Mouse (Mus musculus) heart, embryonic 15.5 days (tissue): Measurements from ENCODE around the gene Cisd3. TPM values are rescaled to one million over a fixed set of nuclear protein-coding genes. Genes with fewer than 3 reads are reported as not detected.
"Not testable (repeated sequence)": the region's sequence is repeated elsewhere in the genome, so short reads cannot be mapped to it uniquely, and the experiment has no call there.

Experiments
- ATAC-seq: fragments of 200-750 bp; cut with Nextera tagmentation; replicated peaks from 2 replicates; pipeline ENCODE4 v1.8.0; 2017; ENCODE audit warnings: low read depth, moderate TSS enrichment; ENCODE audit not compliant: insufficient number of reproducible peaks, insufficient read depth, low FRiP score
- H3K27ac ChIP-seq: fragments of 300-500 bp; sonication (generic); 2 replicates; pipeline ENCODE4 v1.5.1; 2015; ENCODE audit warnings: mild to moderate bottlenecking, inconsistent platforms
- H3K27me3 ChIP-seq: fragments of 300-500 bp; sonication (generic); 2 replicates; pipeline ENCODE4 v1.6.1; 2015; ENCODE audit warnings: inconsistent platforms
- H3K36me3 ChIP-seq: fragments of 300-500 bp; sonication (generic); 2 replicates; pipeline ENCODE4 v1.6.1; 2015; ENCODE audit warnings: mild to moderate bottlenecking, inconsistent platforms
- H3K4me1 ChIP-seq: fragments of 300-500 bp; sonication (generic); replicated peaks from 2 replicates; pipeline ENCODE4 v1.6.1; 2015; ENCODE audit warnings: inconsistent platforms
- H3K4me2 ChIP-seq: fragments of 300-500 bp; sonication (generic); 2 replicates; pipeline ENCODE4 v1.6.1; 2015; ENCODE audit warnings: inconsistent platforms, mild to moderate bottlenecking, moderate library complexity
- H3K4me3 ChIP-seq: fragments of 300-500 bp; sonication (generic); 2 replicates; pipeline ENCODE4 v1.5.1; 2015; ENCODE audit warnings: mild to moderate bottlenecking, inconsistent platforms
- H3K9ac ChIP-seq: fragments of 300-500 bp; sonication (generic); 2 replicates; pipeline ENCODE4 v1.6.1; 2015; ENCODE audit warnings: mild to moderate bottlenecking, inconsistent platforms
- H3K9me3 ChIP-seq: fragments of 300-500 bp; sonication (generic); replicated peaks from 2 replicates; pipeline ENCODE4 v1.6.1; 2016; ENCODE audit warnings: inconsistent platforms
- WGBS: fragments of 180-500 bp; shearing (Covaris S2); methylation state at CpG from one replicate; pipeline ENCODE4 v1.1.7; 2015; ENCODE audit warnings: mixed read lengths; 5-methylcytosine and 5-hydroxymethylcytosine counted together
- polyA plus RNA-seq: library from polyadenylated mRNA; unstranded; fragments of >200 nt; fragmentation: Nextera tagmentation; extraction: Ambion mirVana; gene quantifications from 2 replicates; pipeline ENCODE4 v1.2.1, GENCODE M21; 2015

The Cisd3 gene
- polyA plus RNA-seq, 1 experiment from 2014 or later = 69.4 TPM

DNA sequence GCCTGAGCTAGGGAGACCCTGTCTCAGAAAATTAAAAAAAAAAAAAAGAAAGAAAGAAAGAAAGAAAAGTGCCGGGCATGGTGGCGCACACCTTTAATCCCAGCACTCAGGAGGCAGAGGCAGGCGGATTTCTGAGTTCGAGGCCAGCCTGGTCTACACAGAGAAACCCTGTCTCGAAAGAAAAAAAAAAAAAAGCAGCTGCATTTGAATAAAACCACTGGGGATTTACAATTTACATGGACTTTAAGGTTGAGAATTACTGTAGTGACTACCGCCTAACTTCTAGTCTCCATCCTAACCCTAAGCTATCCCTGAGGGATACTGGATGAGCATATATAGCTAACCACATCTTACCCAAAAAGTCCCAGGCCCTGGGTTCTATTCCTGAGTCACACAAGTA is 27.7 kb upstream of the Cisd3 start:
- not testable (repeated sequence) for H3K4me2 ChIP-seq, ATAC-seq, H3K27ac ChIP-seq, H3K36me3 ChIP-seq, H3K9ac ChIP-seq, H3K4me3 ChIP-seq, H3K9me3 ChIP-seq, H3K27me3 ChIP-seq
- H3K4me1 ChIP-seq = peaks cover 52% of the 10 kb centered on the region
- WGBS = 88% methylated on average over 6 of the region's 6 CpGs

DNA sequence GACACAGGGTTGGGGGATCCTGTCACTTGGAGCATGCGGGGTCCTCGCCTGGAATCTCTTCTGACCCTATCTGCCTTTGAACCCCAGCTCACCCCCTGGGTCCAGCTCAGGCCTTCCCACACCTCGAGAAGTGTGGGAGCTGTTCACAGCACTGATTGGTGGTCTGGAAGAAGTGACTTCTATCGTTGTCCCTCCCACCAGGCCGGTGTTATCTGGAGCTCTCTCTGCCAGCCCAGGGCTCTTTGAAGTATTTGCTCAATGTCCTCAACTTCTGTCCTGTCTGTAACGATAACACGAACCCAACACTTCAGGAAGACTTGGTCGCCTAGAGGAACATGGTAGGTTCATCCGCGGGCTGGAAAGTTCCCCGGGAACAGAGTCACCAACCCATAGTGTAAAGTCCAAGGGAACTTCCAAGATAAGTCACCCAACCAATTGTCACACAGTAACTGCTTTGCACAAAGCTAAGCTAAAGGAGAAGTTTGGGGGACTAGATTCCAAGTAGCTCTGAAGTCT is 26.8 kb upstream of the Cisd3 start:
- Histone ChIP-seq H3K9ac (0 out of 2 replicates have a peak overlapping the region, but pooled peaks have one; percentile 93), H3K4me1 (peaks cover 52% of the 10 kb centered on the region), H3K36me3 (no peaks in the 10 kb centered on the region), H3K4me2 (peak overlapping the region; percentile 73), H3K9me3 (no peaks in the 10 kb centered on the region), H3K27me3 (no peaks in the 10 kb centered on the region), H3K27ac (peak overlapping the region; percentile 89), H3K4me3 (peak overlapping the region; percentile 82)
- ATAC-seq = no peak
- WGBS = 34% methylated on average over 11 of the region's 11 CpGs

DNA sequence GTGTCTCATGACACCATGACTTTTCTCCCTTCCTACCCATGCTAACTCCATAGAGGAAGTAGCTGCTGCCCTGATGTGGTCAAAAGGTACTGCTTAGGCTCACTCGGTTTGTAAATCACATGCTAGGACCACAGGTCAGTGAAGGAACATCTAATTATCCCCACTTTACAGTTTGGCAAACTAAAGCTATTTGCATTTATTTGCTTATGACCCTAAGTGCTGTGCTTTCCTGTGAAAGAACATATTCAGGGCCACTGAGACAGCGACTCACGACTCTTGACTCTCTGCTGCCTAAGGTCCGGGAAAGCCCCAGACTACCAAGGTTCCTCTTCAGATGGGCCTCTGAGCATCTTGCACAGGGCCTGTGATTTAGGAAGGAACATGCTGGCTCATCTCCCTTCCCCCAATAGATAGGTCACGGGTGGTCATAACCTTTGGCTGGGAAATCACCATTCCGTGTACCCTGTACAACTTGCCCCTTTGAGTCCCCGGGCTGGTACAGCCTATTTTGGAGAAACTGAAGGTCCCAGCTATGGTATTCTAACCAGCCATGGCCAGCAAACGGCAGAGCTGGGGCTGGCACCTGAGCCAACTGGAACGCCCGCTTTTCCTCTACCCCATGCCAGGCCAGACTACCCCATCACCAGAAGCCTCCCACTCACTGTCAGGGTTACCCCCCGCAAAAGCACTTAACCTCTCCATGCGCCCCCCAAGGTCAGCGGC is 26.2 kb upstream of the Cisd3 start:
- peaks cover 56% of the 10 kb centered on the region for H3K4me1 ChIP-seq
- no peaks in the 10 kb centered on the region for H3K27me3 ChIP-seq
- H3K4me2 ChIP-seq = peak overlapping the region; percentile 73
- no peak for ATAC-seq
- H3K9me3 ChIP-seq = no peaks in the 10 kb centered on the region
- H3K9ac ChIP-seq = peak overlapping the region; percentile 93
- peak overlapping the region; percentile 82 for H3K4me3 ChIP-seq
- H3K36me3 ChIP-seq = no peaks in the 10 kb centered on the region
- H3K27ac ChIP-seq = peak overlapping the region; percentile 89
- 9% methylated on average over 13 of the region's 13 CpGs for WGBS

DNA sequence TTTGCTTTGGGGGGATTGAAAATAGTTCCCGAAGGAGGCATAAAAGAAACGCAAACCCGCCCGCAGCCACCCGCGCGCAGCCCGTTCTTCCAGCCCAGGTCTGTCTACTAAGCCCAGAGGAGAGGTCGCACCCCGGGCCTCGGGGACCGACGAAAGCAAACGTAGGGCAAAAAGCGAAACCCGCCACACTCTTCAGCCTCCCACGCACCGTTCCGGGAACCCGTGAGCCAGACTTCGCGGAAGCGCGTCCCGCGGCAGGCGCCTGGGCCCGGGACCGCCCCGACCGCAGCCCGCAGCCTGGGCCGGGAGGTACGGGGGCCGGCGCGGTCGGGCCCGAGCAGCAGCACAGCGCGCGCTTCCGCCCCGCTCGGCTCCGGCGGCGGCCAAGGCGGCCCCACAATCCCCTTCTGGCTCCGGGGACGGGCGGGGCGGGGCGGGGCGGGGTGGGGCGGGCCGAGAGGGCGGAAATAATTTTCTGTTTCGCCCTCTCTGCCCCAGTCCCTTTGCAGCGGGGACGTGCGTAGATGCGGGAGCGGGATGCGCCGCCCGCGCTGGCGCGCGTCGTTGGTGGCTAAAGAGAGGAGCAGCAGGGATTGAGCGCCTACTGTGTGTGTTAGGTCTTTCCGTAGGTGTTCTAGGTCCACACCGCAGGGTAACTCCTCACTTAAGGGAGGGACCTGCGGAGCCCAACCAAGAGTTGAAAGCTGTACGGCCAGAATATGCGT is 25.5 kb upstream of the Cisd3 start:
- H3K36me3 ChIP-seq = no peaks in the 10 kb centered on the region
- under 1% methylated on average over 61 of the region's 78 CpGs for WGBS
- no peaks in the 10 kb centered on the region for H3K27me3 ChIP-seq
- H3K9me3 ChIP-seq = no peaks in the 10 kb centered on the region
- peak overlapping the region; percentile 73 for H3K4me2 ChIP-seq
- H3K4me1 ChIP-seq = peaks cover 63% of the 10 kb centered on the region
- ATAC-seq = peak; percentile 84
- peak overlapping the region; percentile 93 for H3K9ac ChIP-seq
- peak overlapping the region; percentile 82 for H3K4me3 ChIP-seq
- peak overlapping the region; percentile 89 for H3K27ac ChIP-seq

DNA sequence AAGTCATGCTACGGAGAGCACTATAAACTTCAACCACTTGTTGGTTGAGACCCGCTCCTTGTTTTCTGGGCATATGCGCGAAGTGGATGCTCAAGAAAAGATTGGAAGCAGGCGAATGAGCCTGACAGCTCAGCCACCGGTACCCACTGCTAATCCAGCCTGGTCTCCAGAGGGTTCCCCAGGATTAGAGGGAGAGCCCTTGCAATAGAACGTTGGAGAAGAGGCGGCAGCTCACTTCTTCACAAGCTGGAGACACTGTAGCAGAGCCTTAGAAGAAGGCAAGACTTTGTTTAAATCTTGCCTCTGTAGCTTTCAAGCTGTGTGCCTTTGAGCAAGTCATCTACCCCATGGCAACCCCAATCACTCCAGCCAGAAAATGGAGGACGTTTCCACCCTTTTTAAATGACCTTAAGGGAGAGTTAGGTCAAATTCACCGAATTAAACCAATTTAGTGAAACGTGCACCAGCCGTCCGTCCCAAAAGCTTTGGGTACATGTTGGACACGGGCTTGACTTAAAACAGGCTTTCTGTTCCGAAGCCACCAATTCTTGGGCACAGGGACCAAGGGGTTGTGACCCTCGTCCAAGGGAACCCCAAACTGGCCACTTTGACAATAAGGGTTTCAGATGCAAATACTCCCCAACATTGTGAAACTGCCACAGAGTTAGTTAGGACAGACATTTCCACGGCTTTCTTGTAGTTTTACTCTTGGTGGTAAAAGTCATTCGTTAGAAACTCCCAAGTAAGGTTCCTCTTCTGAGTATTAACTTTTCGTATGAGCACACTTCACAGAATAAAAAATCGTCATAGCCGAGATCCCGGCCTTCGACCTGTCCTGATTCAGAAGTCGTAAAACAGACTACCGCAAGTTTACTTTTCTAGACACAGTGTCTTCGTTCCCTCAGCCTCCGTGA is 24.6 kb upstream of the Cisd3 start:
- peak overlapping the region; percentile 93 for H3K9ac ChIP-seq
- H3K36me3 ChIP-seq = peaks cover 7% of the 10 kb centered on the region
- WGBS = 9% methylated on average over 27 of the region's 27 CpGs
- no peaks in the 10 kb centered on the region for H3K27me3 ChIP-seq
- no peaks in the 10 kb centered on the region for H3K9me3 ChIP-seq
- no peak for ATAC-seq
- peak overlapping the region; percentile 73 for H3K4me2 ChIP-seq
- H3K4me1 ChIP-seq = peaks cover 68% of the 10 kb centered on the region
- H3K27ac ChIP-seq = peak overlapping the region; percentile 89
- H3K4me3 ChIP-seq = peak overlapping the region; percentile 82

DNA sequence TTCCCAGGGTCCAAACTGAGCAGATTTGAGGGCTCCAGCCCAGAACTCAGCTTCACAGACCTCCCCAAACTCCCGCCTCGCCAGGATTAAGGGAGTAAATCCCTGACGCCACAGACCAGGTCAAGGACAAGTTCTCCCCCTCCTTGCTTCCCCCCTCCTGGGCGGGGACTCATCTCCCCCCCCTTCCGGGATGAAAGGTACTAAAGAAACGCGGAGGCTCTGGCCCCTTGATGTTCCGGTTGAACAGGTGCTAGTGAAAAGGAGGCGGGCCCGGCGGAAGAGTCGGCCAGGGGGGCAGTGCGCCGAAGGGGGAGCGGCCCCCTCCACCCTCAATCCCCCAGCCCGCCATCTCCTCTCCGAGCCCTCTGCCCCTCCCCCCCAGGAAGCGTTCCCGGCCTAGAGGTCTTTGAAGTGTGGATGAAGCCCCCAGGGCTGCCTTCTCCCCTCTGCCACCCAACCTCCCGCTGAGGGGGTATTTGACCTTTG is 23.9 kb upstream of the Cisd3 start:
- Histone ChIP-seq H3K27ac (peak overlapping the region; percentile 89), H3K4me1 (peaks cover 67% of the 10 kb centered on the region), H3K9me3 (no peaks in the 10 kb centered on the region), H3K36me3 (peaks cover 14% of the 10 kb centered on the region), H3K27me3 (no peaks in the 10 kb centered on the region), H3K9ac (peak overlapping the region; percentile 86), H3K4me2 (peak overlapping the region; percentile 73), H3K4me3 (peak overlapping the region; percentile 82)
- ATAC-seq = no peak
- 2% methylated on average over 18 of the region's 20 CpGs for WGBS

DNA sequence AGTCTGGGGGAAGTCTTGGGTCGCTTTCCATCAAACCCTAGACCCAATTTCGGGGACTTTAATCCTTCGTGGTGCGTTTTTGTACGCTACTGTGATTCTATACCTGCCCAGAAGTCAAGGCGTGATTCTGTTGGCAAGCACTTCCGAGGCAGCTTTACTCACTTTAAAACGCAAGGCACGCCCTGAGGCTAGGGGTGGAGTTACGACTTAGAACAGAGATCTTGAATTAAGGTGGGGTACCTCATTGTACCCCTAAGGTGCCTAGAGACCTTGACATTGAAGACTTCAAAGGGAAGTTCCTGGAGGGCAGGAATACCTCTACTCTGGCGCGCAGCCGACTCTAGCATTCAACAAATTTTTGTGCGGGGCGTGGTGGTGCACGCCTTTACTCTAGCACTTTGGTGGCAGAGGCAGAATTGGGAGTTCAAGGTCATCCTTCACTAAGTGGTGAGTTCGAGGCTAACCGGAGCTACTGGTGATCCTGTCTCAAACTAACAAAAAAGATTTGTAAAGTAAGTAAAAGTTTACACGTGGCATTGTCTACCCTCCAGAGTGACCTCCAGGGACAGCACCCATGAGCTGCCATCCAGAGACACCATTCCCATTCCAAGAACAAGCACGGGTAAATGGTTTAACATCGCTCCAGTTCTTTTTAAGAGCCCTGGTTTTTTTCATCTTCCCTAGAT is 23.3 kb upstream of the Cisd3 start:
- no peak for ATAC-seq
- WGBS = 2% methylated on average over 21 of the region's 21 CpGs
- H3K9ac ChIP-seq = peak overlapping the region; percentile 86
- H3K4me2 ChIP-seq = peak overlapping the region; percentile 73
- peaks cover 60% of the 10 kb centered on the region for H3K4me1 ChIP-seq
- no peaks in the 10 kb centered on the region for H3K27me3 ChIP-seq
- peaks cover 20% of the 10 kb centered on the region for H3K36me3 ChIP-seq
- peak overlapping the region; percentile 89 for H3K27ac ChIP-seq
- H3K4me3 ChIP-seq = peak overlapping the region; percentile 82
- no peaks in the 10 kb centered on the region for H3K9me3 ChIP-seq

DNA sequence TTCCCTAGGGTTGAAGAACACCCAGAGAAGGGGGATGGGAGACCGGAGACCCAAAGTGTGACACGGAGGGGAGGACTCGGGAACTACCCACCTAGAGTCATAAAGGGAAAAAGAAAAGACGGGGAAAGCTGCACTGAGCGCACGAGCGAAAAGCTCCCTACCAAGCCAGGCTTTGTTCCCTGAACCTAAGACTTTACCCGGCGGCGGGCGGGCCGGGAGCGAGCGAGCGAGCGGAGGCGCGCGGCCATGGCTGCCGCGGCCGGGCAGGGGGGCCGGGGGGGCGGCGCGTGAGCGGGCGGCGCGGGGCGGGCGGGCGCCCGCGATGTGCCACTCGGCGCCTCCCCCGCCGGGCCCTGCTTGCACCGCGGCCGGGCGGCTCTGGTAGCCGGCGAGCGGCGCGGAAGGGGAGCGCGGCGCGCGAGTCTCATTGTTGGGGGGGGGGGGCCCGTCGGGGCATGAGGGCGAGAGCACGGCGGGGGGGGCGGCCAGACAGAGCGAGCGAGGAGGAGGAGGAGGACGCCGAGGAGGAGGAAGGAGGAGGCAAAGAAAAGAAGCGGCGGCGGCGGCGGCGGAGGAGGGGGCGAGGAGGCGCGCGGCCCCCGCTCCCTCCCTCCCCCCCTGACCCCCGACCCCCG is 22.6 kb upstream of the Cisd3 start, which contains the start of gene Mllt6:
Gene Mllt6, plus strand, starts transcription at position 522 of the 635 bp plus-strand sequence.
- no peaks in the 10 kb centered on the region for H3K27me3 ChIP-seq
- H3K4me1 ChIP-seq = peaks cover 59% of the 10 kb centered on the region
- peak within 1 kb of the TSS; percentile 73 for H3K4me2 ChIP-seq
- peak within 1 kb of the TSS; percentile 82 for H3K4me3 ChIP-seq
- peaks cover 26% of the 10 kb centered on the region for H3K36me3 ChIP-seq
- peak within 1 kb of the TSS; percentile 89 for H3K27ac ChIP-seq
- peak; percentile 54 for ATAC-seq
- H3K9ac ChIP-seq = peak within 1 kb of the TSS; percentile 86
- H3K9me3 ChIP-seq = no peaks in the 10 kb centered on the region
- WGBS = under 1% methylated on average over 31 of the region's 76 CpGs

DNA sequence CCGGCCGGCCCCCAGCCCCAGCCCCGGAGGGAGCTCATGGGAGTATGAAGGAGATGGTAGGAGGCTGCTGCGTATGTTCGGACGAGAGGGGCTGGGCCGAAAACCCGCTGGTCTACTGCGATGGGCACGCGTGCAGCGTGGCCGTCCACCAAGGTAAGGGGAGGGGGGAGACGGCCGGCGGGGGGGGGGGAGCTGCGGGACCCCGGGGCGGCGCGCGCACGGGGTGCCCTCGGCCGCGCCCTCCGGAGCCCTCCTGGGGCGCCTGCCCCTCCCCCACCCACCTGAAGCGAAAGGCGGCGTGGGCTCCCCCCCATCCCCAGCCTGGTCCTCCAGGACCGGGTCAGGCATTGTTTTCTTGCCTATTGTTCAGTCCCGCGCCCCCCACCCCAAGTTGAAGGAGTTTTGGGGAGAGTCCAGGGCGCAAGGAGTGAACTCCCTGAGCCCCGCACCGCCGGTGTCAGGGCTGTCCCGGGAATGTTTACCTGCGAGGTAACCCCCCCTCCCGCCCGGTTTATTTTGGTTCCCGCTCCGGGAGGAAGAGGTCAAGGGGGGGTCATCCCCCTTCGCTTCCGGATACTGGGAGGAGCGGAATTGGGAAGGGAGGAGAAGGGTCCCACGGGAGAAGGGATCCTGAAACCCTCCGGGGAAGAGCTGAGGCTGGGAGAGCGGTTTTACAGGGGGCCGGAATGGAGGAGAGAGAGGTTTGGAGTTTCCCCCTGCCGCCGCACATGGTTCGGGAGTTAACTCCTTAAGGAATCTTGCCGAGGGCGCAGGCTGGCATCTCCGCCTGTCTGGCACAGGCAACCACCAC is 21.9 kb upstream of the Cisd3 start:
- Histone ChIP-seq H3K4me3 (peak overlapping the region; percentile 82), H3K4me2 (peak overlapping the region; percentile 73), H3K9ac (peak overlapping the region; percentile 86), H3K9me3 (no peaks in the 10 kb centered on the region), H3K27me3 (no peaks in the 10 kb centered on the region), H3K4me1 (peaks cover 61% of the 10 kb centered on the region), H3K36me3 (peaks cover 31% of the 10 kb centered on the region), H3K27ac (peak overlapping the region; percentile 89)
- ATAC-seq = peak; percentile 25; the same call in 1 of the 2 replicates
- under 1% methylated on average over 40 of the region's 57 CpGs for WGBS
